Comparison of ENCODE assay signal across 12 mouse cellular contexts in genomic region chr1:42702984-42703383, GRCm38 (mm10). TPM values are rescaled to one million over a fixed set of nuclear protein-coding genes. Genes with fewer than 3 reads are reported as not detected.
A peak's percentile ranks its signal among the peaks of the same experiment; 100 is the strongest.
DNase-seq lines count a peak whose midpoint lies in the region; ATAC-seq and TF ChIP-seq lines count a peak whose summit lies in the region.
"Had no signal": no experiment of that assay in that cellular context is flagged by ENCODE, and none has a peak within 500 bp of the region (broad histone marks: within the 10 kb centered on the region; RNA-seq: fewer than 3 reads in every experiment).

No protein-coding gene starts in this region.

- H3K27ac ChIP-seq in kidney, embryonic 14.5 days (ENCODE audit: low read depth, low read length) = peak overlapping the region; percentile 55; the same call in 1 of the 2 replicates
- H3K27ac ChIP-seq in embryonic facial prominence, embryonic 15.5 days (replicated peaks) = no peak overlapping the region
- H3K27ac ChIP-seq in hindbrain, embryonic 14.5 days = peak overlapping the region; percentile 78
- H3K27ac ChIP-seq in midbrain, postnatal 0 days (ENCODE audit: low read depth, low read length) = peak overlapping the region; percentile 75
- H3K27ac ChIP-seq: heart, embryonic 13.5 days; intestine, embryonic 15.5 days had no signal

- no peak for ATAC-seq in kidney, embryonic 14.5 days (ENCODE audit: low FRiP score, low TSS enrichment)
- no peak for ATAC-seq in embryonic facial prominence, embryonic 15.5 days (ENCODE audit: insufficient number of reproducible peaks, low FRiP score, low TSS enrichment, low read depth)
- ATAC-seq in hindbrain, embryonic 14.5 days (ENCODE audit: low FRiP score) = no peak
- ATAC-seq in midbrain, postnatal 0 days (ENCODE audit: low FRiP score) = no peak
- no peak for ATAC-seq in erythroblast, adult 5-6 weeks (replicated peaks; ENCODE audit: low FRiP score, poor library complexity, severe bottlenecking)
- ATAC-seq: liver, postnatal 0 days had no signal

- 2% methylated on average over 9 of the region's 9 CpGs for WGBS in kidney, embryonic 14.5 days
- 11% methylated on average over 9 of the region's 9 CpGs for WGBS in embryonic facial prominence, embryonic 15.5 days
- WGBS in hindbrain, embryonic 14.5 days = 7% methylated on average over 9 of the region's 9 CpGs
- WGBS in midbrain, postnatal 0 days = 14% methylated on average over 9 of the region's 9 CpGs

- TF ChIP-seq CTCF in midbrain, postnatal 0 days (IDR thresholded peaks at IDR 0.05) = no peak

- H3K4me2 ChIP-seq in kidney, embryonic 14.5 days (replicated peaks; ENCODE audit: low read depth, low read length) = peak overlapping the region; percentile 19
- H3K4me2 ChIP-seq in embryonic facial prominence, embryonic 15.5 days (replicated peaks) = peak overlapping the region; percentile 30
- peak overlapping the region; percentile 65 for H3K4me2 ChIP-seq in hindbrain, embryonic 14.5 days (replicated peaks)
- peak overlapping the region; percentile 62 for H3K4me2 ChIP-seq in midbrain, postnatal 0 days (ENCODE audit: low read depth, low read length, poor library complexity, severe bottlenecking)
- H3K4me2 ChIP-seq: heart, embryonic 13.5 days; intestine, embryonic 15.5 days had no signal

- no peaks in the 10 kb centered on the region for H3K9me3 ChIP-seq in kidney, embryonic 14.5 days (ENCODE audit: control insufficient read depth, low read length)
- H3K9me3 ChIP-seq in embryonic facial prominence, embryonic 15.5 days (replicated peaks) = no peaks in the 10 kb centered on the region
- H3K9me3 ChIP-seq in hindbrain, embryonic 14.5 days (ENCODE audit: control insufficient read depth, low read length) = no peaks in the 10 kb centered on the region
- no peaks in the 10 kb centered on the region for H3K9me3 ChIP-seq in midbrain, postnatal 0 days (ENCODE audit: low read length)
- H3K9me3 ChIP-seq: heart, embryonic 13.5 days; intestine, embryonic 15.5 days had no signal

- no peaks in the 10 kb centered on the region for H3K36me3 ChIP-seq in kidney, embryonic 14.5 days (ENCODE audit: control insufficient read depth, insufficient read depth, low read length)
- no peaks in the 10 kb centered on the region for H3K36me3 ChIP-seq in embryonic facial prominence, embryonic 15.5 days
- H3K36me3 ChIP-seq in hindbrain, embryonic 14.5 days (replicated peaks; ENCODE audit: control insufficient read depth, insufficient read depth) = peaks cover 16% of the 10 kb centered on the region
- peaks cover 5% of the 10 kb centered on the region; the same call in 1 of the 2 replicates for H3K36me3 ChIP-seq in midbrain, postnatal 0 days (ENCODE audit: insufficient read depth, low read length)
- H3K36me3 ChIP-seq: heart, embryonic 13.5 days; intestine, embryonic 15.5 days had no signal

- H3K4me3 ChIP-seq in kidney, embryonic 14.5 days (ENCODE audit: low read length) = peak overlapping the region; percentile 16; the same call in 1 of the 2 replicates
- peak overlapping the region; percentile 16 for H3K4me3 ChIP-seq in embryonic facial prominence, embryonic 15.5 days (replicated peaks)
- H3K4me3 ChIP-seq in hindbrain, embryonic 14.5 days (replicated peaks; ENCODE audit: low read length) = peak overlapping the region; percentile 31
- peak overlapping the region; percentile 31 for H3K4me3 ChIP-seq in midbrain, postnatal 0 days (ENCODE audit: low read depth, low read length)
- H3K4me3 ChIP-seq: heart, embryonic 13.5 days; intestine, embryonic 15.5 days had no signal

- no peaks in the 10 kb centered on the region for H3K4me1 ChIP-seq in kidney, embryonic 14.5 days (ENCODE audit: control insufficient read depth, insufficient read depth, low read length)
- peaks cover 13% of the 10 kb centered on the region; the same call in 1 of the 2 replicates for H3K4me1 ChIP-seq in embryonic facial prominence, embryonic 15.5 days
- peaks cover 43% of the 10 kb centered on the region for H3K4me1 ChIP-seq in hindbrain, embryonic 14.5 days (replicated peaks; ENCODE audit: control insufficient read depth, insufficient read depth, low read length)
- peaks cover 3% of the 10 kb centered on the region; the same call in 1 of the 2 replicates for H3K4me1 ChIP-seq in midbrain, postnatal 0 days (ENCODE audit: insufficient read depth, low read length)

- no peak for DNase-seq in kidney, adult 8-10 months
- peak; percentile 48 for DNase-seq in hindbrain, embryonic 14.5 days (ENCODE audit: low spot score)
- DNase-seq in midbrain, postnatal 0 days (ENCODE audit: low spot score) = no peak
- DNase-seq in cerebellum, adult 9-11 months = no peak
- DNase-seq in layer of hippocampus, postnatal 14 days (ENCODE audit: low spot score in 2 of 2) = no peak
- DNase-seq: liver, postnatal 0 days had no signal

- peaks cover 82% of the 10 kb centered on the region for H3K27me3 ChIP-seq in kidney, embryonic 14.5 days (ENCODE audit: control insufficient read depth, insufficient read depth, low read length)
- H3K27me3 ChIP-seq in embryonic facial prominence, embryonic 15.5 days = peaks cover 80% of the 10 kb centered on the region
- H3K27me3 ChIP-seq in hindbrain, embryonic 14.5 days (ENCODE audit: control insufficient read depth, insufficient read depth, low read length) = no peaks in the 10 kb centered on the region
- H3K27me3 ChIP-seq in midbrain, postnatal 0 days (ENCODE audit: insufficient read depth, low read length) = no peaks in the 10 kb centered on the region

- H3K9ac ChIP-seq in kidney, embryonic 14.5 days (ENCODE audit: low read depth, low read length) = no peak overlapping the region
- H3K9ac ChIP-seq in embryonic facial prominence, embryonic 15.5 days = no peak overlapping the region
- peak overlapping the region; percentile 53 for H3K9ac ChIP-seq in hindbrain, embryonic 14.5 days
- peak overlapping the region; percentile 59 for H3K9ac ChIP-seq in midbrain, postnatal 0 days (replicated peaks; ENCODE audit: low read length, poor library complexity, severe bottlenecking)
- H3K9ac ChIP-seq: heart, embryonic 13.5 days; intestine, embryonic 15.5 days; liver, postnatal 0 days had no signal

RNA-seq across cellular contexts. Expression of gene Pou3f3, which starts 7.4 kb away (rescaled TPM):
- polyA plus RNA-seq in kidney, embryonic 14.5 days (2014; fragmentation: Nextera tagmentation; extraction: Ambion mirVana) = 8.5 and 8.8 TPM in 2 replicates
- polyA plus RNA-seq in embryonic facial prominence, embryonic 15.5 days (2015; fragmentation: Nextera tagmentation; extraction: Ambion mirVana) = 3.9 and 4.4 TPM in 2 replicates
- 10.6 and 11.5 TPM in 2 replicates for polyA plus RNA-seq in hindbrain, embryonic 14.5 days (2014; fragmentation: Nextera tagmentation; extraction: Ambion mirVana)
- 45.2 and 48.4 TPM in 2 replicates for total RNA-seq in midbrain, postnatal 0 days (2014; rRNA removed)
- polyA plus RNA-seq in midbrain, postnatal 0 days (2015; fragmentation: Nextera tagmentation; extraction: Ambion mirVana) = 11.5 and 12.0 TPM in 2 replicates
- not detected in 2 replicates for total RNA-seq in erythroblast, adult 5-6 weeks (2015; ENCODE audit: low replicate concordance)
- 0.14 TPM in 1 of 2 replicates, not detected in the other for total RNA-seq in erythroblast, adult 5-6 weeks (2017; ENCODE audit: low replicate concordance)
- 10 to 100 TPM; 53.2 to 54.3 TPM for total RNA-seq in layer of hippocampus, postnatal 14 days (2021)
- total RNA-seq: MEL had no signal
- polyA plus RNA-seq: liver, postnatal 0 days had no signal

Comparison
In these comparisons a context has a peak if more than half of its experiments do, and no peak if none do; other contexts are left out.
1. H3K9ac ChIP-seq: peak in hindbrain, embryonic 14.5 days (single experiment) and midbrain, postnatal 0 days (single experiment); none in kidney, embryonic 14.5 days (single experiment) and embryonic facial prominence, embryonic 15.5 days (single experiment).
2. Peak in every context shown above with its lines, with median percentiles within 50 percentile points of each other: H3K4me2 ChIP-seq and H3K4me3 ChIP-seq.